Comparison of ENCODE assay signal across 11 mouse cellular contexts in the genomic region with DNA sequence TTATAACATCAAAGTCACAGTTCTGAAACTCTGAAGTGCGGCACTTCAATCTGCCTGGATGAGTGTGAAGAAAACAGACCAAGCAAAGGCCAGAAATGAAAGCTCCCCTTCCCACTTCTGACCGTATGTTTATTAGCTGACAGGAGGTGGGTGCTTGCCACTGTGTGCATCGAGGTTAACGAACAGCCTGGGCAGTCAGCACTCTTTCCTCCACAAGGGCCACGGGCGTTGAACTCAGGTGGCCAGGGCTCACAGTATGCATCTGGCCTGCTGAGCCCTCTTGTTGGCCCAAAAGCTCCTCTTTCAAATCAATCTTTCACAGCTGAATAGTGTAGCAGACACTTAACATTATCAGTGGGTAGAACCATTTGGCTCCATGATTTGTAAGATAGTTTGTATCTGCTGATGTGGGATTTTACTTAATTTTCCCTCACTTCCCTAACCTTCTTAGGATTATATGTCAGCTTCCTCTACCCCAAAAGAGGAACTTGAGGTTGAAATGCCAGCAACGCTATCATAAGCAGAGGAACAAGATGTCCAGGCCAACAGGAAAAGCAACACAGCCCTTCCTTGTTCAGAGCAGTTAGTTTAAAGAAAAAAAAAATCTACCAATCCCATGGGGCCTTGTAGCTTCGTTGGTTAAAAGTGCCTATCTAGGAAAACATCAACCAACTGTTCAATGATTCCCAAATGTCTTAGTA. TPM values are rescaled to one million over a fixed set of nuclear protein-coding genes. Genes with fewer than 3 reads are reported as not detected.
DNase-seq lines count a peak whose midpoint lies in the region; ATAC-seq and TF ChIP-seq lines count a peak whose summit lies in the region.
"Had no signal": no experiment of that assay in that cellular context is flagged by ENCODE, and none has a peak within 500 bp of the region (broad histone marks: within the 10 kb centered on the region; RNA-seq: fewer than 3 reads in every experiment).

No protein-coding gene starts in this region.

- peak; percentile 8 to 48 for DNase-seq in adrenal gland, adult (ENCODE audit: inconsistent age in 2 of 2, low spot score in 1 of 2)
- no peak for DNase-seq in adrenal gland, postnatal 10 days
- peak; percentile 63 for DNase-seq in liver, adult 2 months (ENCODE audit: extremely low read depth, low read depth, low spot score)
- no peak for DNase-seq in liver
- DNase-seq in kidney, postnatal 0 days (ENCODE audit: low spot score) = peak; percentile 46
- no peak for DNase-seq in layer of hippocampus, postnatal 14 days (ENCODE audit: low spot score in 2 of 2)
- no peak for DNase-seq in cerebellum, postnatal 14 days
- DNase-seq: thymus, postnatal 14 days had no signal

- peaks cover 54% of the 10 kb centered on the region for H3K79me2 ChIP-seq in liver, adult 2 months (ENCODE audit: control insufficient read depth, insufficient read depth, low read length)

- no peak overlapping the region for H3K4me3 ChIP-seq in liver, adult 2 months (ENCODE audit: insufficient read depth, low read depth, low read length)
- no peak overlapping the region for H3K4me3 ChIP-seq in kidney, postnatal 0 days (replicated peaks; ENCODE audit: low read depth, low read length)
- H3K4me3 ChIP-seq in neural tube, embryonic 15.5 days (replicated peaks) = no peak overlapping the region
- H3K4me3 ChIP-seq: erythroblast, embryonic 14.5 days; myocyte had no signal

- H3K36me3 ChIP-seq in liver, adult 2 months (ENCODE audit: control insufficient read depth, insufficient read depth, low read length) = no peaks in the 10 kb centered on the region
- no peaks in the 10 kb centered on the region for H3K36me3 ChIP-seq in kidney, postnatal 0 days (ENCODE audit: insufficient read depth, low read length)
- H3K36me3 ChIP-seq in neural tube, embryonic 15.5 days = no peaks in the 10 kb centered on the region

- H3K27me3 ChIP-seq in liver, adult 2 months (ENCODE audit: control insufficient read depth, insufficient read depth, low read length) = no peaks in the 10 kb centered on the region
- H3K27me3 ChIP-seq in kidney, postnatal 0 days (ENCODE audit: insufficient read depth, low read length) = no peaks in the 10 kb centered on the region
- no peaks in the 10 kb centered on the region for H3K27me3 ChIP-seq in neural tube, embryonic 15.5 days (replicated peaks)

- TF ChIP-seq CTCF in liver, adult 2 months (IDR thresholded peaks at IDR 0.05; ENCODE audit: low read depth, low read length) = no peak
- no peak for TF ChIP-seq CTCF in kidney, postnatal 0 days (IDR thresholded peaks at IDR 0.05; ENCODE audit: low read depth)

- ATAC-seq in kidney, postnatal 0 days (replicated peaks; ENCODE audit: low FRiP score, low read depth) = no peak; the same call in 1 of the 2 replicates
- no peak for ATAC-seq in neural tube, embryonic 15.5 days (ENCODE audit: low FRiP score)

- peak overlapping the region; percentile 66 for H3K27ac ChIP-seq in liver, adult 2 months (replicated peaks; ENCODE audit: insufficient read depth, low read depth, low read length)
- H3K27ac ChIP-seq in kidney, postnatal 0 days = peak overlapping the region; percentile 88
- H3K27ac ChIP-seq in neural tube, embryonic 15.5 days (replicated peaks) = peak overlapping the region; percentile 33; the same call in 1 of the 2 replicates

- H3K4me1 ChIP-seq in liver, adult 2 months (ENCODE audit: control insufficient read depth, insufficient read depth, low read length) = peaks cover 57% of the 10 kb centered on the region
- H3K4me1 ChIP-seq in kidney, postnatal 0 days (replicated peaks; ENCODE audit: insufficient read depth, low read length) = peaks cover 32% of the 10 kb centered on the region
- peaks cover 51% of the 10 kb centered on the region for H3K4me1 ChIP-seq in neural tube, embryonic 15.5 days

- no peak overlapping the region for H3K4me2 ChIP-seq in kidney, postnatal 0 days (ENCODE audit: low read length)
- no peak overlapping the region; the same call in 1 of the 2 replicates for H3K4me2 ChIP-seq in neural tube, embryonic 15.5 days

- H3K9me3 ChIP-seq in kidney, postnatal 0 days (replicated peaks; ENCODE audit: low read length) = no peaks in the 10 kb centered on the region
- H3K9me3 ChIP-seq in neural tube, embryonic 15.5 days (replicated peaks) = no peaks in the 10 kb centered on the region

- WGBS in liver, adult 2 months = 19% methylated on average over 8 of the region's 8 CpGs
- WGBS in kidney, postnatal 0 days = 44% methylated on average over 8 of the region's 8 CpGs
- WGBS in neural tube, embryonic 15.5 days = 57% methylated on average over 8 of the region's 8 CpGs

- no peak overlapping the region for H3K9ac ChIP-seq in liver, adult 2 months (ENCODE audit: low read depth, low read length)
- H3K9ac ChIP-seq in kidney, postnatal 0 days (ENCODE audit: low read depth, low read length) = no peak overlapping the region
- H3K9ac ChIP-seq in neural tube, embryonic 15.5 days (replicated peaks) = no peak overlapping the region

- no peak for TF ChIP-seq POLR2A in liver, adult 2 months (IDR thresholded peaks at IDR 0.05; ENCODE audit: extremely low read depth, insufficient read depth, low read length)

RNA-seq across cellular contexts. Expression of a gene that starts 17.6 kb away (rescaled TPM):
- total RNA-seq in adrenal gland, postnatal 10 days (2021) = 10 to 100 TPM; 15.3 to 17.8 TPM
- 27.6 and 31.5 TPM in 2 replicates for total RNA-seq in liver, adult 2 months (2014; rRNA removed)
- polyA plus RNA-seq in liver, adult 2 months (2012; rRNA removed) = 5.6 and 6.5 TPM in 2 replicates
- 4.4 and 5.0 TPM in 2 replicates for polyA plus RNA-seq in kidney, postnatal 0 days (2015; fragmentation: Nextera tagmentation; extraction: Ambion mirVana)
- polyA plus RNA-seq in neural tube, embryonic 15.5 days (2015; fragmentation: Nextera tagmentation; extraction: Ambion mirVana) = 4.2 and 4.6 TPM in 2 replicates
- 10 to 100 TPM; 20.9 to 22.6 TPM for total RNA-seq in layer of hippocampus, postnatal 14 days (2021)

RNA-seq across cellular contexts. Expression of a gene that starts 43.3 kb away (rescaled TPM):
- total RNA-seq in adrenal gland, postnatal 10 days (2021) = not detected
- not detected in 2 replicates for total RNA-seq in liver, adult 2 months (2014; rRNA removed)
- polyA plus RNA-seq in liver, adult 2 months (2012; rRNA removed) = 0.05 TPM in 1 of 2 replicates, not detected in the other
- 0.22 and 0.32 TPM in 2 replicates for polyA plus RNA-seq in kidney, postnatal 0 days (2015; fragmentation: Nextera tagmentation; extraction: Ambion mirVana)
- 0.28 and 0.37 TPM in 2 replicates for polyA plus RNA-seq in neural tube, embryonic 15.5 days (2015; fragmentation: Nextera tagmentation; extraction: Ambion mirVana)
- under 1 TPM in 1 of 2 experiments, not detected in 1; 0.29 TPM for total RNA-seq in layer of hippocampus, postnatal 14 days (2021)
- polyA plus RNA-seq: erythroblast, embryonic 14.5 days; myocyte had no signal

Comparison
In these comparisons a context has a peak if more than half of its experiments do, and no peak if none do; other contexts are left out.
1. DNase-seq: peak in adrenal gland, adult (2 of 2), liver, adult 2 months (single experiment) and kidney, postnatal 0 days (single experiment); none in adrenal gland, postnatal 10 days (single experiment), liver (single experiment), layer of hippocampus, postnatal 14 days (0 of 2) and cerebellum, postnatal 14 days (0 of 2).
2. H3K27ac ChIP-seq: peak in every context shown above with its lines; median percentile 88 in kidney, postnatal 0 days; 66 in liver, adult 2 months; 33 in neural tube, embryonic 15.5 days.